Mouse (Mus musculus) embryonic facial prominence, embryonic 10.5 days (tissue): ENCODE measurements at regions not wholly inside any gene's neighbourhood (a gene's known extent, or its start where the extent isn't known, plus 50 kb on each side); places are given as distances from the start of the nearest gene placed in this dataset.

Experiments used
- DNase-seq: peaks from one replicate; pipeline ENCODE4 v3.0.0-alpha.2; 2017; ENCODE audit warnings: low spot score
- H3K27ac ChIP-seq: fragments of 300-500 bp; sonication (generic); replicated peaks from 2 replicates; pipeline ENCODE4 v1.5.1; 2016; ENCODE audit warnings: mild to moderate bottlenecking
- H3K27me3 ChIP-seq: fragments of 300-500 bp; sonication (generic); replicated peaks from 2 replicates; pipeline ENCODE4 v1.6.1; 2016; ENCODE audit warnings: low read depth, mild to moderate bottlenecking; ENCODE audit not compliant: poor library complexity, severe bottlenecking
- H3K36me3 ChIP-seq: fragments of 300-500 bp; sonication (generic); replicated peaks from 2 replicates; pipeline ENCODE4 v1.6.1; 2016; ENCODE audit warnings: mild to moderate bottlenecking, moderate library complexity
- H3K4me1 ChIP-seq: fragments of 300-500 bp; sonication (generic); 2 replicates; pipeline ENCODE4 v1.6.1; 2016
- H3K4me3 ChIP-seq: fragments of 300-500 bp; sonication (generic); 2 replicates; pipeline ENCODE4 v1.5.1; 2016; ENCODE audit warnings: mild to moderate bottlenecking, moderate library complexity
- H3K9me3 ChIP-seq: fragments of 300-500 bp; sonication (generic); 2 replicates; pipeline ENCODE4 v1.6.1; 2016; ENCODE audit warnings: mild to moderate bottlenecking
- WGBS: fragments of 180-500 bp; shearing (Covaris S2); methylation state at CpG from one replicate; pipeline ENCODE4 v1.1.7; 2016; 5-methylcytosine and 5-hydroxymethylcytosine counted together

DNA sequence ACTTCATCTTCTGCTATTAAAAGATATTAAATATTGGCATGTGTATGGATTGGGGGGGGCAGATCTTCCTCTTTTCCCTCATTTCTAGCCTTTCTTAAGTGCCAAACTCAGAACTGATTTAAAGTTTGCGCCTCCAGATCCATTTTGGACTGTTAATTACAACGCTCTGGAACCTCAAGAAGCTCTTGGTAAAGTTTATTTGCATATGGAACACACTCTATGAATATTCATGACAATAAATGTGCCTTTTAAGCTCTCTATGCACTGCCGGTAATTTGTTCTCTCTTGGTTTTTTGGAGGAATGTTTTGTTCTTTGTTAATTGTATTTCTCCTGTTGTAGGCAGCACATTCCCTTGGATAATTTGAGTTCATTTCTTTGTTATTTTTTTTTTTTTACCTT is 738.3 kb downstream of the Dach1 start:
- H3K4me1 ChIP-seq = peaks cover 6% of the 10 kb centered on the region; the same call in 1 of the 2 replicates
- no peaks in the 10 kb centered on the region for H3K36me3 ChIP-seq
- H3K27me3 ChIP-seq = no peaks in the 10 kb centered on the region
- no peak overlapping the region for H3K27ac ChIP-seq
- no peak overlapping the region for H3K4me3 ChIP-seq
- WGBS = 90% methylated on average over 3 of the region's 3 CpGs
- no peaks in the 10 kb centered on the region for H3K9me3 ChIP-seq
- DNase-seq = no peak

DNA sequence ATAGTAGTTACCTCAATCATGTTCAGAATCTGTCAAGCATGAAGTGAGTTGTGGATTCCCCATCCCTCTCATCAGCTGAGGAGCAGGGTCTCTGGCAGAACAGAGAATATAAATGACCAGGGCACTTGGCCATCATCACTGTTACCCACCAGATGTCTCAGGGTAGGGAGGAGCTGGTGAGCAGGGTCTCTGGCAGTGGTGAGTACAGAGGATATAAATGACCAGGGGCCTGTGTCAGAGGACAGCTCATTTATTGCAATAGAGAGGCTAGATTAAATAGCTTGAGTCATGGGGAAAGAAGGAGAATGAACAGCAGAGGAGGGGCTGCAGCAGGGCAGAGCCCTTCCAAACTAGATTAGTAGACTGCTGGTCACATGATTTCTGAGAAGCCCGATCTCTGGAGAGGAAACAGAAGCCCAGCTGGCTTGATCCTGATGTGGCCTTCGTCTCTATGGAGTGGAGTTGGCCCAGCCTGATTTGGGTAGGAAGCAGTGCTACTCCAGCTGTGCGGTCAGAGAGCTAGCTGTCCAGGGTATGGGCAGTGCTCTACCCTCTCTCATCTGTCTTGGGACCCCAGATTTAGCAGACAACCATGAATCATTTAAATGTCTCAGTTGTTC is 766.3 kb downstream of the Dach1 start:
- 65% methylated on average over 3 of the region's 3 CpGs for WGBS
- Histone ChIP-seq H3K9me3 (no peaks in the 10 kb centered on the region), H3K36me3 (no peaks in the 10 kb centered on the region), H3K4me1 (no peaks in the 10 kb centered on the region), H3K27ac (no peak overlapping the region), H3K27me3 (no peaks in the 10 kb centered on the region), H3K4me3 (no peak overlapping the region)
- DNase-seq = no peak

DNA sequence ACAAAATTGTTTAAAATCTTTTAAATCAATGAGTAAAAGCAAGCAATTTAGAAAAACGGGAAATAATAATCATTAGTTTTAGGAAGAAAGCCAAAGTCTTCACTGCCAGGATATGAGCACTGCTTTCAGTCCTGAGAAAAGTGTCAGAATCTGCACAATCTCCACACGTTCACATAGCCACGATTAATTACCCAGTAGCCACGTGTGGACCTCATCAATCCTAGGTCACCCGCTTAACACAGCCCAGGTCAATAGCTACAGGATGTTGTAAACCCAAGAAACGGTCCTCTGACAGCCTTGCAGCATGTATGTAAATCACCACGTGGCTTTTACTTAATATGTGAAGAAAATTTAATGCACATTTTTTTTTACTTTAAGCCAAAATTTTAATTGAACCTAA is 773.2 kb downstream of the Dach1 start:
- H3K36me3 ChIP-seq = no peaks in the 10 kb centered on the region
- DNase-seq = no peak
- no peaks in the 10 kb centered on the region for H3K27me3 ChIP-seq
- no peak overlapping the region for H3K4me3 ChIP-seq
- H3K9me3 ChIP-seq = no peaks in the 10 kb centered on the region
- H3K27ac ChIP-seq = no peak overlapping the region
- 62% methylated on average over 7 of the region's 7 CpGs for WGBS
- 0 out of 2 replicates have a peak, but pooled peaks cover 3% of the 10 kb centered on the region for H3K4me1 ChIP-seq

DNA sequence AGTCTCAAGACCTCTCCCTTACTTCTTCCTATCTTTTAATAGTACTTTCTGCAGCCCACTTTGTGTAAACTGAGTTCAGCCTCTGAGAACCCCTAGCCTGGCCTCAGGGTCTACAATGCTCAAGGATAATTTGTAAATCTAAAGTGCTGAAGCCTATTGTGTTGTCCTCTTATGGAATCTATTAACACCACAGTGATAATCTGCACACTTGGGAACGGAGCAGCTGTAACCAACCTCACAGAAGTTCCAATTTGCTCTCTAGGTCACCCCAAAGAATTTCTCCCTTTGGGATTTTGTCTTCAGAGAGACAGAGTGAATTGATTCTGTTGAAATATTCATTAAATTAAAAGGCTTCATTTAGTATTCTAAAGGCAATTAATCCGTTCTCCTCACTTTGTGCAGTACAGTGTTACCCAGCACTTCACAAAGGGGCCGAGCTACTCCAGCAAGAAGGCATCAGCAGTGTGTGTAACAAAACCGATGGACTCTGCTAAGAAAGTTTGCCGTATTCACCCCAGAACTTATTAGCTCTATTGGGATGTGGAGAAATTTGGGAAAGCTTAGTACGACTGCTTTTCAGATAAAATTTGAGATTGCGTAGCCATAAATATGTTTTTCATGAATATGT is 773.7 kb downstream of the Dach1 start:
- 79% methylated on average over 7 of the region's 7 CpGs for WGBS
- no peak overlapping the region for H3K27ac ChIP-seq
- 0 out of 2 replicates have a peak, but pooled peaks cover 3% of the 10 kb centered on the region for H3K4me1 ChIP-seq
- no peak for DNase-seq
- no peaks in the 10 kb centered on the region for H3K9me3 ChIP-seq
- H3K36me3 ChIP-seq = no peaks in the 10 kb centered on the region
- H3K27me3 ChIP-seq = no peaks in the 10 kb centered on the region
- no peak overlapping the region for H3K4me3 ChIP-seq

DNA sequence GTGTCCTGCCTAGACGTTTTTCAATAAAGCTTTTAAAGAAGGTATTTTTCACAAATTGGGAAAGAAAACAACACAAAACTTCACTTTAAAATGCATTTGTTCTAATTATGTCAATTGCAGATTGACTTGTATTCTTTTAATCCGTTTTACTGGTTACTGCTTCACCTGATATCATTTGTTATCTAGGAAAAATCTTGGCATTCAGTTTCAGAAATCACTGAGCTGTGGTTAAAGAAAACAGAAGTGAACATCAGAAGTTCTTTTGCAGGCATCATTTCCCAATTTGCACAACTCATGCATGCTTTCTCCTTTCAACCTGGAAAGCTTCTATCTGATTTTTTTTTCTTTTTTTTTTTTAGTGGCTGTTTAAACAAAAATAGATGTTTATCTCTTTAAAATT is 780.6 kb downstream of the Dach1 start:
- DNase-seq = no peak
- Histone ChIP-seq H3K9me3 (no peaks in the 10 kb centered on the region), H3K4me3 (no peak overlapping the region), H3K4me1 (no peaks in the 10 kb centered on the region), H3K36me3 (no peaks in the 10 kb centered on the region), H3K27me3 (no peaks in the 10 kb centered on the region), H3K27ac (no peak overlapping the region)
- 62% methylated on average over 2 of the region's 2 CpGs for WGBS

DNA sequence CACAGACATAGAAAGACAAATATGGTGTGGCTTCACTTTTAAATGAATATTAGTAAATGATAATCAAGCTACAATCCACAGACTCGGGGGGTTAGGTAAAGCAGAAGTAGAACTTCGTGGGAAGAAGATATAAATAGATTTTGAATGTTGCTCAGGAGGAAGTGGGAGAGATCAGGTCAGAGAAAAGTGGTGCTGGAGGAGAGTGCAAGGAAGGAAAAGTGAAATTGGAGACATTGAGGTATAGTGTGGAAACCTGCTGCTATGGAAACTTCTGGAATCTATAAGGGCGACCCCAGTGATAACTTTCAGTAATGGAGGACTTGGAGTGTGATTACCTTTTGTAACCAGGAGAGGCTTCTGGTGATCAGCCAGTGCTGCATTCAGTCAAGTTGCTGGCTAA is 789.4 kb downstream of the Dach1 start:
- WGBS = 78% methylated on average over 3 of the region's 3 CpGs
- no peaks in the 10 kb centered on the region for H3K27me3 ChIP-seq
- no peaks in the 10 kb centered on the region for H3K4me1 ChIP-seq
- H3K36me3 ChIP-seq = no peaks in the 10 kb centered on the region
- DNase-seq = no peak
- no peaks in the 10 kb centered on the region for H3K9me3 ChIP-seq
- H3K27ac ChIP-seq = no peak overlapping the region
- no peak overlapping the region for H3K4me3 ChIP-seq

DNA sequence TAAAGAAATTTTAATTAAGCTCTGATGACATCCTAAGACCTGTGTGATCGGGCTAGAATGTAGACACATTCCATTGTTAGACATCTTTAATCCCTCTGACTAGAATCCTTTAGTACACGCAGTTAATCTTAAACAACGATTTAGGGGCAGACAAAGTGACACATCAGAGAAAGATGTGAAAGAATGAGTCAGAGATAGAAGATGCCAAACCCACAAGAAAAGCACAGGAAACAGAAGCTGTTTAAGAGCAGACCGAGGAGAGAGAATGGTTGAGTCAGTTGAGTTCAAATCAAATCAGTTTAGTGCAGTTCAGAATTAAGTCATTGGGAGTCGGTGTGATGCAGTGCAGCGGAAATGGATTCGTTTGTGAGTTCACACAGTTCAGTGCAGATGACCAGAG is 812.6 kb downstream of the Dach1 start:
- DNase-seq = no peak
- Histone ChIP-seq H3K27ac (no peak overlapping the region), H3K36me3 (no peaks in the 10 kb centered on the region), H3K27me3 (no peaks in the 10 kb centered on the region), H3K4me3 (no peak overlapping the region), H3K4me1 (no peaks in the 10 kb centered on the region), H3K9me3 (no peaks in the 10 kb centered on the region)
- 90% methylated on average over 7 of the region's 7 CpGs for WGBS

DNA sequence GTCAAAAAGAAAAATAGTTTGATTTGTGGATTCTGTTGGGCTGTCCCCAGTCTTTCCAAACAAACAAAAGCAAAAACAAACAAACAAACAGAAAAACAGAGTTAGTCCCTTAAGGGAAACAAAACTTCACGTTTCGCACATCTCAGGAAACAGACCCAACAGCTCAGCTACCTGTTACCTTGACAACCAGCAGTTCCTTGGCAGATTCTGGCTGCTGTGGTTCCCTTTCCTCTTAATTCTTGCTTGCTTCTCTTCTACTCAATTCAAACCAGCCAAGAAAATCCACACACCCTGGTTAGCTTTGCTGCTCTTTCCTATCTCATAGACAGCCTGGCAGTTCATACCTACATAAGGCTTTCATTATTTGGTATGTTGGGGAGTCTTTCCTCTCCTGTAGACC is 821.6 kb downstream of the Dach1 start:
- Histone ChIP-seq H3K4me1 (no peaks in the 10 kb centered on the region), H3K27ac (no peak overlapping the region), H3K9me3 (no peaks in the 10 kb centered on the region), H3K36me3 (no peaks in the 10 kb centered on the region), H3K27me3 (no peaks in the 10 kb centered on the region), H3K4me3 (no peak overlapping the region)
- WGBS = 79% methylated on average over 2 of the region's 2 CpGs
- no peak for DNase-seq

DNA sequence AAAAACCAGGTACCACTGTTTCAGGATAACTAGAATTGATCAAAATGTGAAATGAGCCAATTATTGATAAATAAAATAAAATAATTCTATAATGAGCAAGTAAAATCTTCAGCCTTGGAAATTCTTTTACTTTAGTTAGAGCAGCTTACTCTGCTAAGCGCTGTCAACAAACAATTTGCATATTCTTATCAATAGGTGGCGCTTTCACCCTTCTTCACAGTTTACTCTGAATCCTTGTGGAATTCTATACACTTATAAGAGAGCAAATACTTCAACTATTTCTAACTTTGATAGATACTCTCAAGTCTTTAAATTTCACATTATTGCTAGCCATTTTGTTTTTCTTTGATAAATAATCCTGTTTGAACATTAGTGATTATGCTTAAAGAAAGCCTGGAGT is 812.5 kb upstream of the Klhl1 start:
- H3K27me3 ChIP-seq = no peaks in the 10 kb centered on the region
- no peaks in the 10 kb centered on the region for H3K36me3 ChIP-seq
- no peak overlapping the region for H3K27ac ChIP-seq
- no peak overlapping the region for H3K4me3 ChIP-seq
- no peak for DNase-seq
- no peaks in the 10 kb centered on the region for H3K4me1 ChIP-seq
- 3% methylated on average over 2 of the region's 2 CpGs for WGBS
- no peaks in the 10 kb centered on the region for H3K9me3 ChIP-seq

DNA sequence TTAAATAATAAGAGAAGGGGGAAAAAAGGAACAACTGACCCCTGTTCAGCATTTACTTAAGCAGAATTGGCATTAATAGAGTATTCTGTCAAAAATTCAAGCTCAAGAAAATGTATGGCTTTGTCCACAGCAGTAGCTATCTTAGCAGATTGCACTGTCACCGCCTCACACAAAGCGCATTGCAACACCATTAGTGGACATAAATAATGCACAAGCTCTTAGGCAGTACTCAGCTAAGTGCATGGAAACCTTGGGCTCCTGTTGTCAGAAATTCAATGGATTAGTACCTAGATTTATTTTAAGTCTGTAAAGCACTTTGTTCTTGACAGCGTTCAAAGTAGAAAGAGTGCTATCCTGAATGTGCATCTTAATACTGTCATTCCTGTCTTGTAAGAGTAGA is 811.1 kb upstream of the Klhl1 start:
- no peak overlapping the region for H3K4me3 ChIP-seq
- no peak for DNase-seq
- H3K27me3 ChIP-seq = no peaks in the 10 kb centered on the region
- no peaks in the 10 kb centered on the region for H3K4me1 ChIP-seq
- no peaks in the 10 kb centered on the region for H3K36me3 ChIP-seq
- H3K9me3 ChIP-seq = 0 out of 2 replicates have a peak, but pooled peaks cover 2% of the 10 kb centered on the region
- no peak overlapping the region for H3K27ac ChIP-seq
- 83% methylated on average over 3 of the region's 3 CpGs for WGBS

DNA sequence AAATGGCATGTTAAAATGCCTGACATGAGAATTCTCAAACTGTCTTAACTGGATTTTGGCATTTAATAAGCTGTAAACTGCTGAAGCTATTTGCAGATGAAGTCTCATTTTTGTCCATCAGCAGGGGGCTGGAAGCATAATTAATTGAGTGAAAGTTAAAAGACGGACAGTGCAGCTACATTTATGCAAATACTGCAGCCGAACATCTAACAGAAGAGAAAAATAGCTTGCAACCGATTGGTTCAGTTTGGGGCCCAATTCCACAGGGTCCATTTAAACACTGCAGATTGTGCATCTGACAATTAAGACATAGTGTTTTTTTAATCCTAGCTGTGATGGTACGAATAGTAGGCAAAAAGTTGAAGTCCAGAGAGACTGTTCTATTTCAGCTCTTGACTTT is 774.2 kb upstream of the Klhl1 start:
- 81% methylated on average over 4 of the region's 4 CpGs for WGBS
- Histone ChIP-seq H3K4me3 (no peak overlapping the region), H3K9me3 (no peaks in the 10 kb centered on the region), H3K27me3 (no peaks in the 10 kb centered on the region), H3K36me3 (no peaks in the 10 kb centered on the region), H3K4me1 (no peaks in the 10 kb centered on the region), H3K27ac (no peak overlapping the region)
- DNase-seq = no peak

DNA sequence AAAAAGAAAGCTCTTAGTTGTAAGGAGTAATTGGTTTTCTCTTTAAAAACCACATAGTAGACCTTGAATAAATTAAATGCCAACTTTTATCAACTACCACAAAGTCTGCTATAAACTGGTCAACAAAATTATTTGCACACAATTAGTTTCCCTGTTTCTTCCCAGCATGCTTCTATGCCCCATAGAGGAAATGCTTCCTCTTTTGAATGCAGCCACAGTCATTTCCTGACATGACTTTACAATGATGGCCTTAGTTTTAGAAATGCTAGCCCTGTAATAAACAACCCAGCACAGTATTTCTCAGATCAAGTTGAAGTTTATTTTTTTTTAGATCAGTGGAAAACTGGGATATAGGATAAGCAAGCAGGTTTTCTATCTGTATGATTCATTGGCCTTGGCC is 768.5 kb upstream of the Klhl1 start:
- Histone ChIP-seq H3K27ac (no peak overlapping the region), H3K27me3 (no peaks in the 10 kb centered on the region), H3K4me3 (no peak overlapping the region), H3K4me1 (no peaks in the 10 kb centered on the region), H3K36me3 (no peaks in the 10 kb centered on the region), H3K9me3 (no peaks in the 10 kb centered on the region)
- DNase-seq = no peak

DNA sequence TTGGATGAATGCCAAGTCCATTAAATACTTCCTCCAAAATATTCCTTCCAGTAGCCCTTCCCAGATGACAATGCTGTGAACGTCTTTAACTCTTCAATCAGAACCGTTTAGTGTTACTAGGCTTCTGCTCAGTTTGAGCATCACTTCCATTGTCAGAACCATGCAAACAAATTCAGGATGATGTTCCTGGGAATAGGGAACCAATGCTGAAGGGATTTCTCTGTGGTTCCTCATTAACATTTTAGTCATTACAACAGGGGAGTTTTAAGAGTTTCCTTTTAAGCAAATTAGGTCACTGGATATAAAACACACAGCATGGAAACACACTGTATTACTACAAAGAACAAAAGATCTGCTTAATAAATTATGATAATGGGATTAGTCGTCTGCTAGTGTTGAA is 739.6 kb upstream of the Klhl1 start:
- Histone ChIP-seq H3K9me3 (no peaks in the 10 kb centered on the region), H3K27ac (no peak overlapping the region), H3K36me3 (no peaks in the 10 kb centered on the region), H3K27me3 (no peaks in the 10 kb centered on the region), H3K4me3 (no peak overlapping the region), H3K4me1 (no peaks in the 10 kb centered on the region)
- 54% methylated on average over 3 of the region's 3 CpGs for WGBS
- no peak for DNase-seq
